Mouse (Mus musculus): ENCODE data around the gene Zhx3.

DNA sequence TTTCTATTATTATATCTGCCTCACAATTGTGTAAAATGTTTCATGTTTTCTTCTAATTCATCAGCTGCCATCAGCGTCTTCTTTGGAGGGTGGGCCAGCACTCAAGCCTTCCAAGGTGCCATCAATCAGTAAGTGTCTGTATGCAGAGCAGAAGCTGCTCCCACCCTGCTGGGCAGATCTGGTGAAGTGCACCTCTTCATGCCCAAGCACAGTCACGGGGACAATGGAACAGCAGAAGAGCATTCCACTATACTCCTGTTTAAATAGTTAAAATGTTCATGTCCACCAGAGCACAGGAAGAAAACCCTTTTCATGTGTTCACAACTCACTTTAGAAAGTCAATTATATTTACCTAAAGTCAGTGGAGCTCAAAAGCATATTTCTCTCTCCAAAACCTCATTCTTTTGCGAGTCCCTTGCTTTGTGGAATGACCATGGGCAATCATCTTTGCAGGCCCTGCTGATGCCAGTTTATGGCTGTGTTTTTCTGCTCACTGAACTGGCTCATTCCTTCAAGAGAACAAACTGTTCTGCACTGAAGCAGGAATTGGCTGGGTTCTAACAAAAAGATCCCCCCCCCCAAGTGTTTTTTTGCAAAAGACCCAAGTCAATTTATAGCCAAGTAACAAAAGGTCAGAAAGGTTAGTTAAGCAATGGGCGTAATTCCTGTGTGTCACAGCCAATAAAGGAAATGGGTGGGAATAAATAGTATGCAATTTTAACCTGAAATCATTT, 67.8 kb downstream of the Zhx3 start:
- TF ChIP-seq CTCF (IDR thresholded peaks at IDR 0.05; ENCODE audit: control insufficient read depth, insufficient read depth, insufficient read length), result no peak
- TF ChIP-seq MAX (IDR thresholded peaks at IDR 0.05), result no peak
- TF ChIP-seq FOSL1 (IDR thresholded peaks at IDR 0.05; ENCODE audit: insufficient read depth, low read length, poor library complexity, severe bottlenecking), result no peak
- no peak for TF ChIP-seq MYOG (IDR thresholded peaks at IDR 0.05; ENCODE audit: control insufficient read depth, extremely low read depth, insufficient read length)

All from C2C12 (cell line).